Mouse (Mus musculus): ENCODE measurements at regions not wholly inside any gene's neighbourhood (a gene's known extent, or its start where the extent isn't known, plus 50 kb on each side); places are given as distances from the start of the nearest gene placed in this dataset.

- Histone ChIP-seq H3K4me1 (no peaks in the 10 kb centered on the region), H3K27ac (no peak overlapping the region), H3K4me3 (no peak overlapping the region), H3K27me3 (ENCODE audit: low read depth, poor library complexity, severe bottlenecking) (no peaks in the 10 kb centered on the region), H3K9me3 (replicated peaks) (no peaks in the 10 kb centered on the region), H3K36me3 (no peaks in the 10 kb centered on the region)
- 63% methylated on average over 2 of the region's 2 CpGs for WGBS
- DNase-seq (ENCODE audit: low spot score) = no peak
These were observed 324.9 kb upstream of the Nr2f1 start for GRCm38 (mm10) chr13:78524446-78524937.

GRCm38 (mm10) chr13:78520771-78521170 lies 321.2 kb upstream of the Nr2f1 start:
- 96% methylated on average over 1 of the region's 1 CpGs for WGBS
- DNase-seq (ENCODE audit: low spot score) = no peak
- no peaks in the 10 kb centered on the region for H3K9me3 ChIP-seq (replicated peaks)
- H3K27ac ChIP-seq = no peak overlapping the region
- H3K36me3 ChIP-seq = no peaks in the 10 kb centered on the region
- H3K4me1 ChIP-seq = no peaks in the 10 kb centered on the region
- no peaks in the 10 kb centered on the region for H3K27me3 ChIP-seq (ENCODE audit: low read depth, poor library complexity, severe bottlenecking)
- H3K4me3 ChIP-seq = no peak overlapping the region

- Histone ChIP-seq H3K36me3 (no peaks in the 10 kb centered on the region), H3K4me1 (no peaks in the 10 kb centered on the region), H3K4me3 (no peak overlapping the region), H3K27me3 (ENCODE audit: low read depth, poor library complexity, severe bottlenecking) (no peaks in the 10 kb centered on the region), H3K27ac (no peak overlapping the region), H3K9me3 (replicated peaks) (no peaks in the 10 kb centered on the region)
- no peak for DNase-seq (ENCODE audit: low spot score)
- 90% methylated on average over 3 of the region's 3 CpGs for WGBS
These were observed 320.6 kb upstream of the Nr2f1 start for GRCm38 (mm10) chr13:78520186-78520585.

- Histone ChIP-seq H3K36me3 (no peaks in the 10 kb centered on the region), H3K27me3 (ENCODE audit: low read depth, poor library complexity, severe bottlenecking) (no peaks in the 10 kb centered on the region), H3K4me3 (no peak overlapping the region), H3K4me1 (no peaks in the 10 kb centered on the region), H3K9me3 (replicated peaks) (no peaks in the 10 kb centered on the region), H3K27ac (no peak overlapping the region)
- DNase-seq (ENCODE audit: low spot score) = no peak
- WGBS = 90% methylated on average over 7 of the region's 7 CpGs
These were observed 301.0 kb upstream of the Nr2f1 start for GRCm38 (mm10) chr13:78500551-78500950.

- no peaks in the 10 kb centered on the region for H3K9me3 ChIP-seq (replicated peaks)
- H3K27me3 ChIP-seq (ENCODE audit: low read depth, poor library complexity, severe bottlenecking) = no peaks in the 10 kb centered on the region
- 88% methylated on average over 2 of the region's 2 CpGs for WGBS
- no peaks in the 10 kb centered on the region for H3K36me3 ChIP-seq
- no peak overlapping the region for H3K27ac ChIP-seq
- H3K4me1 ChIP-seq = peaks cover 4% of the 10 kb centered on the region; the same call in 1 of the 2 replicates
- no peak overlapping the region for H3K4me3 ChIP-seq
- no peak for DNase-seq (ENCODE audit: low spot score)
These were observed 284.3 kb upstream of the Nr2f1 start for GRCm38 (mm10) chr13:78483760-78484357.

GRCm38 (mm10) chr13:78482929-78483759 lies 283.6 kb upstream of the Nr2f1 start:
- no peaks in the 10 kb centered on the region for H3K9me3 ChIP-seq (replicated peaks)
- no peak overlapping the region for H3K4me3 ChIP-seq
- no peak for DNase-seq (ENCODE audit: low spot score)
- no peaks in the 10 kb centered on the region for H3K27me3 ChIP-seq (ENCODE audit: low read depth, poor library complexity, severe bottlenecking)
- WGBS = 82% methylated on average over 9 of the region's 9 CpGs
- H3K4me1 ChIP-seq = peaks cover 4% of the 10 kb centered on the region; the same call in 1 of the 2 replicates
- H3K36me3 ChIP-seq = no peaks in the 10 kb centered on the region
- H3K27ac ChIP-seq = no peak overlapping the region

GRCm38 (mm10) chr13:78451333-78452070 lies 251.9 kb upstream of the Nr2f1 start:
- H3K36me3 ChIP-seq = no peaks in the 10 kb centered on the region
- WGBS = 78% methylated on average over 2 of the region's 2 CpGs
- no peak for DNase-seq (ENCODE audit: low spot score)
- H3K4me1 ChIP-seq = peaks cover 6% of the 10 kb centered on the region; the same call in 1 of the 2 replicates
- H3K27ac ChIP-seq = no peak overlapping the region
- no peaks in the 10 kb centered on the region for H3K9me3 ChIP-seq (replicated peaks)
- H3K27me3 ChIP-seq (ENCODE audit: low read depth, poor library complexity, severe bottlenecking) = no peaks in the 10 kb centered on the region
- H3K4me3 ChIP-seq = no peak overlapping the region

GRCm38 (mm10) chr13:78446726-78447031 lies 247.1 kb upstream of the Nr2f1 start:
- H3K27ac ChIP-seq = no peak overlapping the region
- H3K4me1 ChIP-seq = peaks cover 27% of the 10 kb centered on the region
- 86% methylated on average over 5 of the region's 5 CpGs for WGBS
- no peaks in the 10 kb centered on the region for H3K9me3 ChIP-seq (replicated peaks)
- no peak overlapping the region for H3K4me3 ChIP-seq
- H3K36me3 ChIP-seq = no peaks in the 10 kb centered on the region
- no peaks in the 10 kb centered on the region for H3K27me3 ChIP-seq (ENCODE audit: low read depth, poor library complexity, severe bottlenecking)
- no peak for DNase-seq (ENCODE audit: low spot score)

GRCm38 (mm10) chr13:78445891-78446725 lies 246.6 kb upstream of the Nr2f1 start:
- Histone ChIP-seq H3K27me3 (ENCODE audit: low read depth, poor library complexity, severe bottlenecking) (no peaks in the 10 kb centered on the region), H3K4me3 (no peak overlapping the region), H3K9me3 (replicated peaks) (no peaks in the 10 kb centered on the region), H3K27ac (peak overlapping the region; percentile 76), H3K4me1 (peaks cover 27% of the 10 kb centered on the region), H3K36me3 (no peaks in the 10 kb centered on the region)
- WGBS = 63% methylated on average over 14 of the region's 14 CpGs
- DNase-seq (ENCODE audit: low spot score) = peak; percentile 43

GRCm38 (mm10) chr13:78444691-78445349 lies 245.3 kb upstream of the Nr2f1 start:
- Histone ChIP-seq H3K36me3 (no peaks in the 10 kb centered on the region), H3K9me3 (replicated peaks) (no peaks in the 10 kb centered on the region), H3K27ac (0 out of 2 replicates have a peak overlapping the region, but pooled peaks have one; percentile 1), H3K4me3 (no peak overlapping the region), H3K4me1 (peaks cover 27% of the 10 kb centered on the region), H3K27me3 (ENCODE audit: low read depth, poor library complexity, severe bottlenecking) (no peaks in the 10 kb centered on the region)
- no peak for DNase-seq (ENCODE audit: low spot score)
- WGBS = 86% methylated on average over 8 of the region's 8 CpGs

GRCm38 (mm10) chr13:78428469-78428868 lies 228.9 kb upstream of the Nr2f1 start:
- no peak for DNase-seq (ENCODE audit: low spot score)
- Histone ChIP-seq H3K36me3 (no peaks in the 10 kb centered on the region), H3K27ac (no peak overlapping the region), H3K4me3 (no peak overlapping the region), H3K4me1 (peaks cover 21% of the 10 kb centered on the region), H3K27me3 (ENCODE audit: low read depth, poor library complexity, severe bottlenecking) (no peaks in the 10 kb centered on the region), H3K9me3 (replicated peaks) (no peaks in the 10 kb centered on the region)
- WGBS = 70% methylated on average over 4 of the region's 4 CpGs

GRCm38 (mm10) chr13:78428084-78428445 lies 228.5 kb upstream of the Nr2f1 start:
- 15% methylated on average over 9 of the region's 9 CpGs for WGBS
- peak overlapping the region; percentile 75 for H3K27ac ChIP-seq
- H3K4me1 ChIP-seq = peaks cover 21% of the 10 kb centered on the region
- no peaks in the 10 kb centered on the region for H3K36me3 ChIP-seq
- no peaks in the 10 kb centered on the region for H3K9me3 ChIP-seq (replicated peaks)
- peak overlapping the region; percentile 36 for H3K4me3 ChIP-seq
- DNase-seq (ENCODE audit: low spot score) = peak; percentile 37
- no peaks in the 10 kb centered on the region for H3K27me3 ChIP-seq (ENCODE audit: low read depth, poor library complexity, severe bottlenecking)
